Mouse (Mus musculus) layer of hippocampus, adult 2 months (tissue): Measurements from ENCODE around the gene Gm45521. TPM values are rescaled to one million over a fixed set of nuclear protein-coding genes. Genes with fewer than 3 reads are reported as not detected.

ENCODE experiments used
- DNase-seq, 2 experiments: peaks; one replicate each; pipeline ENCODE4 v3.0.0; 2022; ENCODE audit warnings: low spot score in 2 of 2
- H3K27ac ChIP-seq: fragments of 200-600 bp; 2 replicates; pipeline ENCODE4 v1.8.1; 2022
- H3K4me3 ChIP-seq: fragments of 200-600 bp; 2 replicates; pipeline ENCODE4 v1.8.1; 2022; ENCODE audit warnings: mild to moderate bottlenecking
- CTCF ChIP-seq: fragments of 200-600 bp; conservative IDR thresholded peaks from 2 replicates; pipeline ENCODE4 v1.8.1; 2022; ENCODE audit warnings: antibody characterized with exemption, mild to moderate bottlenecking, moderate library complexity
- total RNA-seq, 2 experiments: library from RNA; stranded (reverse); gene quantifications; 2 replicates each; pipeline ENCODE4 v1.2.3; 2021

The Gm45521 gene
- total RNA-seq, 2 experiments from 2014 or later = not detected

DNA sequence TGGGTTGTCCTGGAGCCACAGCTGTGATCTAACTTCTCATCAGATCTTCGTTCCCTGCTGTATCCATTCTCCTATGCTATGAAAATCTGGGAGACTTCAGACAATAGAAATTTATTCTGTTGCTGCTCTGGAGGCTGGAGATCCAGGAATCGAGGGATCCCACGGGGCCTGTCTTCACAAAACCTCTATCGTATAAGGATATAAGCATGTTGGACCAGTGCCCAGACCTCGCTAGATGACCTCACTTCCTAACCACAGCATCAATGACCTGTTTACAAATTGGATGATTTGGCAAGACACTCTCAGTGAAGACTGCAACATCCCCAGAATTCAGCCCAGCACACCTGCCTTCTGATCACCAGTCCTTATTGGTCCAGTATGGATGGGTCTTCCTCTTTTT, 4.6 kb downstream of the Gm45521 start:
- no peak for TF ChIP-seq CTCF
- Histone ChIP-seq H3K4me3 (no peak overlapping the region), H3K27ac (no peak overlapping the region)
- DNase-seq = no peak

DNA sequence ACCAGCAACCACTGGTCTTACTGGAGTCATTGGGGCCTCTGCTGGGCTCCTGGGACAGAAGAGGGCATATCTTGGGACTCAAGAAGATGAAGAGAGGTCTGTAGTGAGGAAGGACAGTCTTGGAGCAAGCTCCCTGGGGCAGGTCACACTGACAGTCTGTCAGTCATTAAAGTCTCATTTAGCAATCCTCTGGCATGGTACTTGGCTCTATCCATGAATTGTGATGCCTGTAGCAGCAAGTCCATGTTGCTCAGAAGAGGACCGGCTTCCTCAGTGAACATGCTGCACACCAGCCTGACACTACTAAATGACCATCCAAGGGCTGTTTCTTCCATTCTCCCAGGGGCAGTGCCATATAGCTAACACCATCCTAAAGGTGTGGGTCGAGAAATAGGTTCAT, 5.5 kb downstream of the Gm45521 start:
- DNase-seq = no peak
- TF ChIP-seq CTCF = no peak
- Histone ChIP-seq H3K27ac (no peak overlapping the region), H3K4me3 (no peak overlapping the region)

DNA sequence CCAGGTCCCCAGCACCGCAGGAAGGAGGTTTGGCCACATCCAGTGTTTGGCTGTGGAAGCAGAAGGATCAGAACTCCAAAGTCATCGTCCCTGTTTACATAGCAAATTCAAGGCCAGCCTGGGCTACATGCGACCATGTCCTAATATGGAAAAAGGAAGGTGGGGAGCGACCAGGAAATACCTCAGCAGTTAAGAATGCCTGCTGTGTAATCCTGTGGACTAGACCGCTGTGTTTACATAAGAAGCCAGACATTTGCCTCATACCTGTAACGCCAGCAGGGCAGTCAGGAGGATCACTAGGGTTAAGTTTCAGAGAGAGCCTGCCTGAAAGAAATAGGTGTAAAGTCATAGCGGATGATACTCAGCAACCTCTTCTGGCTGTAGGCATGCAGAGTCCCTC, 6.1 kb downstream of the Gm45521 start:
- no peak for DNase-seq
- no peak overlapping the region for H3K4me3 ChIP-seq
- H3K27ac ChIP-seq = no peak overlapping the region
- no peak for TF ChIP-seq CTCF

DNA sequence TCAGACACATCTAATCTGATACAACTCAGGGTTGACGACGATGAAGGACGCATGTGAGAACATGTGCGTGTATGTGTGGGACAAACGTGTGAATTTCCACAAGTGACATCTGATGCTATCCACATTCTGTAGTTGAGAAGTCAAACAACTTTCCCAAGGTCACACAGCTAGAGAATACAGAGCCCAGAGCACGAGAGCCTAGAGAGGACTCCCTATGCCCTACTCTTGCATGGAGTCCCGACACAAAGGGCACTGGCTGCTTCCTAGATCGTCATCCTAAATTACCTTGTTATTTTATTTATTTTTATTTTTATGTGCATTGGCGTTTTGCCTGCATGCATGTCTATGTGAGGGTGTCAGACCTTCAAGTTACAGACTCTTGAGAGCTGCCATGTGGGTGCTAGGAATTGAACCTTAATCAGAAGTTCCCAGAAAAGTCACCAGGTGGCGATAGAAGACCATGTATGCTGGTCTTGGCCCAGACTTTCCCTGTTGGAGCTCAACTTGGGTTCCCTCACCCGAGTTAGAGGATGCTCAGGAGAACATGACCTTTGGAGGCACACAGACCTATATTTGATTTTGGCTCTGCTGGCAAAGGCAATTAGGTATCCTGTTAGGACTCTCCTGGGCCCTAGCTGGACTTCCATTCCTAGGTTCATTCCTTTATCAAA, 7.3 kb downstream of the Gm45521 start:
- peak; percentile 74 to 84 for DNase-seq
- no peak overlapping the region for H3K4me3 ChIP-seq
- H3K27ac ChIP-seq = no peak overlapping the region
- TF ChIP-seq CTCF = peak; percentile 95

DNA sequence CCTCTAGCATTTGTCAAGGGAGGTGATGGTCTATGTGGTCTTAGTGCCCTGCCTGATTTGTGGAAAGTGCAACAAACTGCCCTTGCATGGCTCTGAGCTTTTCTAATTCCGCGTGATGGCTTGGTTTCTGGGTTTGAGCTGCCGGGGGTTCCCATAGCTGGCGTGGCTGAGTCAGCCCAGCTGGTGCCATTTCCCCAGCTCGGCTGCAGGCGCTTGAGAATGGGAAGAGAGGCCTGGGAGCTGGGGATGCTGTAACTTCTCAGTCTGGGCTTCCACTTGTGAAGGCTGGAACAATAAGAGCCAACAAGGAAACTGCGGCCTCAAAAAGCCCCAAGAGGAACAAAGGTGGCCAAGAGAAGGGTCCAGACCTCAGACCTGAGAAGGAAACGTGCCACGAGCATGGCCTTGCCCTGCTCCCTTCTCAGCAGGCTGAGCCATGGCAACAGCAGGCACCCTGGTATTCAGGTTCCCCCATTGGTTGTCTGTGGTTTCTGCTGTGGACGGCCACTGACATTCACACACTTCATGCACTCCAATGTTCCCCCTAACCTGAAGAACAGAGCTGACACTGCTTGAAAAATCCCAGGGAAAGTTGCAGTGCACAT, 14.9 kb downstream of the Gm45521 start:
- H3K4me3 ChIP-seq = no peak overlapping the region
- no peak for TF ChIP-seq CTCF
- peak in 1 of 2 experiments; percentile 29 for DNase-seq

DNA sequence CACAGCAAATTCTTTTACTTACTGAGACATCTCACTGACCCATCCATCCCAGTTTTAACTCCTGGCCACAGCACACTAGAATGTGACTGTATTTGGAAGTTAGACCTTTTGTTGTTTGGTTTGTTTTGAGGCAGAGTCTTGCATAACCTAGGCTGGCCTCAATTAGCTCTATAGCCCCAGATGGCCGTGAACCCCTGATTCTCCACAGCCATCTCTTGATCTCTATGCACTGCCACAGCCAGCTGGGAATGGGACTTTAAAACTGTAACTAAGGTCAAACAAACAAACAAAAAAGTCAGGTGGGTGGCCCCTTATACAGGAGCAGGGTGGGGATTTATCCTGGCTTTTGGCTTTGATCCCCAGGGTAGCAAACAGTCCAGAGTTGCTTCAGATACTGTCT, 17.6 kb downstream of the Gm45521 start:
- DNase-seq = no peak
- Histone ChIP-seq H3K4me3 (no peak overlapping the region), H3K27ac (no peak overlapping the region)
- no peak for TF ChIP-seq CTCF

More for the DNA sequence above, 14.9 kb downstream of the Gm45521 start:
- H3K27ac ChIP-seq = 0 out of 2 replicates have a peak overlapping the region, but pooled peaks have one; percentile 51

DNA sequence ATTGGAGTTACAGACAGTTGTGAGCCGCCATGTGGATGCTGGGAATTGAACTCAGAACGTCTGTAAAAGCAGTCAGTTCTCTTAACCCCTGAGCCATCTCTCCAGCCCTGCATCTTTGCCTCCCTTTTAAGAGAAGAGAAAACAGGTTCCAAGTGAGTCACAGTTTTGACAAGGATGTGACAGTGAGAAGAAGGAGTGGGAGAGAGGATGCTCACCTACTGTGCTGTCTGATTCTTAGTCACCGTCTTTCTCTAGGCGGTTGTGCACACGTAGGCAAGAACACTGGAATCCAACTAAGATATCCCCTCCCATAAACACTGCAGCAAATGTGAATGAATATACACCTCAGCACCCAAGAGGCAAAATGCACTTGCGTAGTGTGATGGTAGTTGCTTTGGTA, 18.1 kb downstream of the Gm45521 start:
- Histone ChIP-seq H3K27ac (no peak overlapping the region), H3K4me3 (no peak overlapping the region)
- no peak for TF ChIP-seq CTCF
- no peak for DNase-seq

DNA sequence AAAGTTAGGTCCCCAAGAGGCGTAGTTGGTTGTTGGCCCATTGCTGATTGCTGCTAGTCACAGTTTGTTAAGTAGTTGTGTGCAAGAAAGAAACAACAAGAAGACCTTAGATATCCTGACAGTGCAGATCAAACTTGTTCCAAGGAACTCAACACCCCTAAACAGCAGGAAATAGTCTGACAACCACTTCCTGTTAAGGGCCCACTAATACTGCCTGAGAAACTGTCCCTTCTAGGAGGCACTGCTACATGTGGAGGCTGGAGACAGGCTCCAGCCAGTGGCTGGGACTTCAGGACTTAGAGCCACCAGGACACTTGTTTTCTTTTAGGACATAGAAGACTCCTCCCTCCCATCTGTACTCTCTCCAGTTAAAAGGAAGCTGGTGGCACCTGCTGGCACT, 20.4 kb downstream of the Gm45521 start:
- no peak overlapping the region for H3K27ac ChIP-seq
- no peak overlapping the region for H3K4me3 ChIP-seq
- no peak for TF ChIP-seq CTCF
- no peak for DNase-seq

DNA sequence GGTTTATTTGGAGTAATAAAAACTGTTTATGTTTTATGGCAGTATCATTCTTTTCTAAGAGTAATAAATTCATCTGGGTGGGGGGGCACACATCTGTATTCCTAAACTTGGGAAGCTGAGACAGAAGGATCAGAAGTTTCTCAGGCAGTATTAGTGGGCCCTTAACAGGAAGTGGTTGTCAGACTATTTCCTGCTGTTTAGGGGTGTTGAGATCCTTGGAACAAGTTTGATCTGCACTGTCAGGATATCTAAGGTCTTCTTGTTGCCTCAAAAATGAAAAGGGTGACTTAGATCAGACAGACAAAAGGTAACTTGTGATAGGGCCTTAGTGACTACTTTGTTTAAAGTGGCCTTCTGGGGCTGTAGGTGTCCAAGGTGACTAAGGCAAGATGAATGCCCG, 21.1 kb downstream of the Gm45521 start:
- TF ChIP-seq CTCF = no peak

DNA sequence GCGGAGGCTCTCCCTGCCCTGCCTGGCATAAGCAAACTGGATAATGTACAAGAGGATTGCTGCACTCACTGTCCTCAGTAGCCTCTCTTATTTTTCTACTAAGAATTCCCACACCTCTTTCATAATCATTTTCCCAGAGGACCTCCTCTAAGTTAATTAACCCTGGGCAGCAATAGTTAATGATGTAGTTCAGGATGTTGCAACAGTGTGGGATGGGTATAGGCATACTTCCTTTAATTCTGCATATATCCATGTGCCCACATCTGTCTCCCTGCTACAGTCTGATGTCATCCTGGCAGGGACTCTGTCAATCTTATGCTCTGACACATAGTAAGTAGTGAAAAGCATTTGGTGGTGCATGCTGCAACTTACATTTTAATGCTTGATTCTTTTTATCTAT, 24.1 kb downstream of the Gm45521 start:
- H3K4me3 ChIP-seq = no peak overlapping the region
- no peak for TF ChIP-seq CTCF
- no peak overlapping the region for H3K27ac ChIP-seq
- no peak for DNase-seq

More for the DNA sequence above, 21.1 kb downstream of the Gm45521 start:
- H3K27ac ChIP-seq = no peak overlapping the region
- DNase-seq = no peak
- H3K4me3 ChIP-seq = no peak overlapping the region

DNA sequence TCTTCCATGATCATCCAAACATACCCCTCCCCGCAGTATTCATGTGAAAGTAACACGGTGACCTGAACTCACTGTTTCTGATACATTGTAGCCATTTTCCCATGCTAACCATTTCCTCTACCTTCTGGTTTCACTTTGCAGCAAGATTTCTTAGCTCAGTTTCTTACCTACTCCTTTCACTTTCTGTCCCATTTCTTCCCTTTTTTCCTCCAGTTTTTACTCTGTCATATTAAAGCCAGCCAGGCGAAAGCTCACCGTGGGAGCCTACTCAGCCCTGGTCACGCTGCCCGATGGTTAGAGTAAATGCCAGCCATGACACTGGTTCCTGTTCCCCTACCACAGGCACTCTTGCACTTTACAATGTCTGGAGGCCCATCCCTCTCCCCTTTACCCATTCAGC, 29.8 kb downstream of the Gm45521 start:
- H3K4me3 ChIP-seq = no peak overlapping the region
- no peak for TF ChIP-seq CTCF
- DNase-seq = no peak
- H3K27ac ChIP-seq = no peak overlapping the region

DNA sequence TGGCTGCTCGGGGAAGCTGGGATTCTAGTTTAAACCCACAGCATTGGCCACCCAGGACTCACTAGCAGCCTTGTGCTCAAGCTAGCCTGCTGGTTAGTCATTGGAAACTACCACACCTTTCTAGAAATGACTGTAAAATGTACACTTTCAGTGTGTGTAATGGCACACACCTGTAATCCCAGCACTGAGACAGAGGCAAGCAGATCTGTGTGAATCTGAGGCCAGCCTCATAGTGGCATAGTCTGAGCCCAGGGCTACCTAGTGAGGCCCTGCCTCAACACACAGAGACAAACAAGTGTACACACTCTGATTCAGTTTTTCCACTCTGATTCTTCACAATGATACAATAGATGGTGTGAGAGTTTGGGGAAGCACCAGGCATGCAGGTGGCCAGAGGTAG, 32.3 kb downstream of the Gm45521 start:
- H3K4me3 ChIP-seq = no peak overlapping the region
- TF ChIP-seq CTCF = no peak
- H3K27ac ChIP-seq = no peak overlapping the region
- no peak for DNase-seq

DNA sequence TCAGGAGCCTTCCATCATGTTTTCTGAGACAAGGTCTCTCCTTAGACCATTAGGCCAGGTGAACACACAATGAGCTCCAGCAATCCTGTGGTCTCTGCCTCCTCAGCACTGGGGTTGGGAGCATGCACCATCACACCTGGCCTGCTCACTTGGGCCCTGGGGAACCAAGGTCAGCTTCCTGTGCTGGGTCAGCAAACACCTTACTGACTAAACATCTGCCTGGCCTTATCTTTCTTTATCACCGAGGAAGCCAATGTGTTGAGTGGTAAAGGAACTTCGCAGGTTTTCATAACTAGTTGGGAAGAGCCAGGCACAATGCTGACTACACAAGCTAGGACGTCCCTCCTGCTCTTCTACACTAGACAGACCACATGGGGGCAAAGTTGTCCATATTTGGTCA, 32.9 kb downstream of the Gm45521 start:
- no peak overlapping the region for H3K27ac ChIP-seq
- no peak for DNase-seq
- no peak for TF ChIP-seq CTCF
- H3K4me3 ChIP-seq = no peak overlapping the region

DNA sequence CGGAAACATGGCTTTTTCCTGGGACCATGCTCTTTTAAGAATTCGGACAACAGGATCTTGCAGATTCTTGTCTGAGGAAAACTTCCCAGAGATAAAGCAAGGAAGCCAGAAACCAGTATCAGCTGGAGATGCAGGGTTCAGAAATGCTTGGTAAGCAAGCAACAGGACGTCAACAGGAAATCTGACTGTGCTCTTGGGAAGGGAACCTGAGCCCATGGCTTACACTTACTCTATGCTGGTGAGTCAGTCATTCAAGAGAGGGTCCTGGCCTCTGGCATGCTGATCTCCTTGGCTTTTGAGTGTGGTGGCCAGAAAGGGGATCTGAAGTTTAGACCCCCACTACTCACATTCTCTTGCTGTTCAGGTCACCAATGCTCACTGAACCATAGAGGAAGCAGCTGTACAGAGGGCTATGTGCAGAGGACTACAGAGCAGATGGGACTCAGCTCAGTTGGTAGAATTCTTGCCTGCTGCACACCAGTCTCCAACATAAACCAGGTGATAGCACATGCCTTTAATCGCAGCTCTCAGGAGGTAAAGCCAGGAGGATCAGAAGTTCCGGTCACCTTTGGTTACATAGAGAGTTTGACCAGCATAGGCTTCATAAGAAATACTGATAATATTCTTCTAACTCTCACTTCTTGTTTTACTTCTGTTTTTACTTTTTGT, 34.2 kb downstream of the Gm45521 start:
- no peak overlapping the region for H3K4me3 ChIP-seq
- no peak for TF ChIP-seq CTCF
- H3K27ac ChIP-seq = no peak overlapping the region
- no peak for DNase-seq
